Mouse (Mus musculus): ENCODE results near the gene Cdyl2. TPM values are rescaled to one million over a fixed set of nuclear protein-coding genes. Genes with fewer than 3 reads are reported as not detected.
A peak's percentile ranks its signal among the peaks of the same experiment; 100 is the strongest.

The Cdyl2 gene
- polyA plus RNA-seq, 1 experiment from 2014 or later, result 9.1 TPM

DNA sequence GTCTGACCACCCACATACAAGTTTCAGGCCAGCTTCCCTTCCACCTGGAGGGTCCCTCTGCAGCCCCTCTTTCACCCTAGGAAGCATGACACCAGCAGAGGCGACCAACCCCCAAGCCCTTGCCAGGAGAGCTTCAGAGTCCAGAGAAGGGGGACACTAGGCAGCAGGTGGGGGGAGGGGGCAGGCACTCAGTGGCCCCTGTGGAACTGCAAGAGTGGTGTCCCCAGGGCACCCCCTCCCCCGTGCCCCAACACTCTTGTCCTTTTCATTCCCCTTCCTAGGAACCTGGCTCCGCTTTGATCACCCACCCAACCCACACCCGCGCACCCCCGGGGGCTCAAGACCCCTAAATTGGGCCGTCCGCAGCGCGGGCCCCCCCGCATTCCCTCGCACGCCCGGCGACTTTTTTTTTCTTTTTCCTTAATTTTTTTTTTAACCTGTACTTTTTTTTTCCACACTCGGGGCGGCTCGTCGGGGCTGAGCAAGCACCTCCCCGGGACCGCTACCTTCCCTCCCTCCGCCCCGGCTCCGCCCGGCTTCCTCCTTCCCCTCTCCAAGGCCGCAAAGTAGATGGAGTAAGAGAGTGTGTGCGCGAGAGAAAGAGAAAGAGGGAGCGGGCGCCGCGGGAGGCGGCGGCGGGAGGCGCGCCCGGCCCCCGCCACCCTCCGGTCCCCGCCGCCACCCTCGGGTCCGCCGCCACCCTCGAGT, 661 bp downstream of the Cdyl2 start:
- WGBS, result under 1% methylated on average over 31 of the region's 46 CpGs
- 0 out of 2 replicates have a peak, but pooled peaks cover 5% of the 10 kb centered on the region for H3K27me3 ChIP-seq (replicated peaks)
- H3K4me1 ChIP-seq, result peaks cover 12% of the 10 kb centered on the region; the same call in 1 of the 2 replicates
- peak overlapping the region; percentile 83 for H3K9ac ChIP-seq
- peaks cover 7% of the 10 kb centered on the region for H3K9me3 ChIP-seq
- peak overlapping the region; percentile 68; the same call in 1 of the 2 replicates for H3K27ac ChIP-seq
- peak overlapping the region; percentile 80 for H3K4me2 ChIP-seq (replicated peaks)
- H3K4me3 ChIP-seq, result peak overlapping the region; percentile 79
- ATAC-seq (ENCODE audit: low FRiP score, low read depth), result peak; percentile 75
- peaks cover 5% of the 10 kb centered on the region; the same call in 1 of the 2 replicates for H3K36me3 ChIP-seq

DNA sequence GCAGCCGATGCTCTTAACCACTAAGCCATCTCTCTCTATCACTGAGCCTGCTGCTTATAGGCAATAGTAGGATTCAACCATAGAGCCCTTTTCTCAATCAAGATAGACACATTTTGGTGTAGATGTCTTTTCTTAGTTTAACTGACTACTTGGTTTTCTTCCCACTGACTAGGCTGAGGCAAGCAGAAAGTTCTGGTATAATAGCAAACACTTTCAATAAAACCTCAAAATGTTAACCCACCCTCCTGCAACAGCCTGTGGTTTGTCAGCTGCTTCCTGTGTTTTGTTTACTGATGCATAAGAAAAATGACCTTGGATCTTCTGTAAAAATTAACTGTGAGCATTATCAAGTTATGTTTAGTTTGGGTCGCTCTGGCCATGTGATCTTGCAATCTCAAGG, 11.3 kb downstream of the Cdyl2 start:
- no peak for ATAC-seq (ENCODE audit: low FRiP score, low read depth)
- Histone ChIP-seq H3K27ac (no peak overlapping the region), H3K9me3 (peaks cover 22% of the 10 kb centered on the region), H3K4me3 (no peak overlapping the region), H3K27me3 (replicated peaks) (no peaks in the 10 kb centered on the region), H3K9ac (no peak overlapping the region), H3K36me3 (no peaks in the 10 kb centered on the region), H3K4me1 (no peaks in the 10 kb centered on the region), H3K4me2 (replicated peaks) (no peak overlapping the region)
- 91% methylated on average over 2 of the region's 2 CpGs for WGBS

DNA sequence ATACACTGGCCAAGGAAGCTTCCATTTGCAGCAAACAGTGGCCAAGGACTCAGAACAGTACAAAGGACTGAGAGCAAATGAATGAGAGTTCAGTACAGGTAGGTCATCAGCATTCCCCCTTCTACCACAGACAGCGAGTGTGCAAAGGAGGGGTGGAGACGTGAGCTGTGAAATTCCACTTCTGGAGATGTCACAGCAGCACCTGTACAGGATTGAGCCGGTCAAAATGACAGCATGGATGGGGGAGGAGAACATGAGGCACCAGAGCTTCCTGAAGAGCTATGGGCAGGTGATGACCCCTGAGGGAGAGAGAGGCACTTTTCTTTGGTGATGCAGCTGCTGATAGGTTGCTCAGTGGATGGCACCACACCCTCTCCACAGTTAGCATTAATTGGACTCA, 25.3 kb downstream of the Cdyl2 start:
- Histone ChIP-seq H3K27me3 (replicated peaks) (no peaks in the 10 kb centered on the region), H3K4me1 (no peaks in the 10 kb centered on the region), H3K27ac (no peak overlapping the region), H3K36me3 (no peaks in the 10 kb centered on the region), H3K9ac (no peak overlapping the region), H3K4me3 (no peak overlapping the region), H3K9me3 (peaks cover 10% of the 10 kb centered on the region; the same call in 1 of the 2 replicates), H3K4me2 (replicated peaks) (no peak overlapping the region)
- no peak for ATAC-seq (ENCODE audit: low FRiP score, low read depth)
- WGBS, result 82% methylated on average over 3 of the region's 3 CpGs

DNA sequence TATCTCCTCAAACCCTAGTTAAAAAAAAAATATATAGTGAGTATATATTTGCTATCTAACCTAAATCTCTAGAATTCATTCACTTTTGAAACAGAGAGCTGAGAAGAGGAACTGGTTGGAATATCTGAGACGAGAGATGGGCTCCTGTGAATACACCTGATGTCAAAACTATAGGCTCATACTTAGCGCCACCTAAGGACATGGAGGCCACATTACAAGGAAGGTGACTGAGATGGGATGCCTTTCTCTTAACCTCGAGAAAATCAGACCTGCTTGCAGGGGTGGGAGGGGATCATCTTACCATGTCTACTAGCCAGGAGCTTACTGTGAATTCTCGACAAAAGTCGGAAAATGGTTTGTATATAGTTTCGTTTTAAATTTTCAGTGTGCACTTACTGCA, 30.3 kb downstream of the Cdyl2 start:
- Histone ChIP-seq H3K27ac (no peak overlapping the region), H3K4me3 (no peak overlapping the region), H3K9me3 (peaks cover 18% of the 10 kb centered on the region; the same call in 1 of the 2 replicates), H3K4me2 (replicated peaks) (no peak overlapping the region), H3K27me3 (replicated peaks) (no peaks in the 10 kb centered on the region), H3K4me1 (no peaks in the 10 kb centered on the region), H3K36me3 (no peaks in the 10 kb centered on the region), H3K9ac (no peak overlapping the region)
- WGBS, result 84% methylated on average over 6 of the region's 6 CpGs
- no peak for ATAC-seq (ENCODE audit: low FRiP score, low read depth)

DNA sequence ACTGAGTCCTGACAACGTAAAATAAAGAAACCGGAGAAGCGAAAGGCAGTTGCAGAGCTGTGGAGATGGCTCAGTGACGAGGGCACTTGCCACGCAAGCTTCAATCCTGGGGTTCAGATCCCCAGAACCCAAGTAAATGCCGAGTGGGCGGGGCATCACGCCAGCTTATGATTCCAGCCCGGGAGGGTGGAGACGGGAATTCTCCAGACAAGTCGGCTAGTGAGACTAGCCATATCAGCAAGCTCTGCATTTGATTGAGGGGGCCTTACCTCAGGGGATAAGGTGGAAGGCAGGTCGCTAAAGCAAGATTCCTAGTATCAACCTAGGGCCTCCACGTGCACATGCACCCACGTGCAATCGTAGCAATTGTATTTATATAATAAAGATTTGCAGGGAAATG, 39.9 kb downstream of the Cdyl2 start:
- Histone ChIP-seq H3K4me3 (no peak overlapping the region), H3K9me3 (no peaks in the 10 kb centered on the region), H3K4me2 (replicated peaks) (no peak overlapping the region), H3K27me3 (replicated peaks) (no peaks in the 10 kb centered on the region), H3K27ac (no peak overlapping the region), H3K36me3 (no peaks in the 10 kb centered on the region), H3K4me1 (no peaks in the 10 kb centered on the region), H3K9ac (no peak overlapping the region)
- 85% methylated on average over 15 of the region's 15 CpGs for WGBS
- ATAC-seq (ENCODE audit: low FRiP score, low read depth), result no peak

DNA sequence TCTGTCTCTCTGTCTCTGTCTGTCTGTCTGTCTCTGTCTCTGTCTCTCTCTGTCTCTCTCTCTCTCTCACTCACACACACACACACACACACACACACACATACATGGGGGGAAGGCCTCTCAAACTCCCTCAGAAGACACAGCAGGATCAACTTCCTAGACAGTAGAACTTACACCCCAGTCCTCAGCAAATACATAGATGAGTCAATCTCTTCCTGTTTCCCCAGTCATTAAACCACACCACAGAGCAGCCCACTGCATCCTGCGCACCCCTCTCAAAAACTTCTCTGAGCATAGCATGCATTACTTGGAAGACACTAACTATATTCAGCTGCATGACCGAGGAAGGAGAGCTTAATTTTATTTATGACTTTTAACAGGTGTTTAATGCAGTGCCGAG, 43.0 kb downstream of the Cdyl2 start:
- H3K4me2 ChIP-seq (replicated peaks), result no peak overlapping the region
- no peaks in the 10 kb centered on the region for H3K27me3 ChIP-seq (replicated peaks)
- no peak for ATAC-seq (ENCODE audit: low FRiP score, low read depth)
- no peak overlapping the region for H3K27ac ChIP-seq
- H3K9ac ChIP-seq, result no peak overlapping the region
- H3K36me3 ChIP-seq, result no peaks in the 10 kb centered on the region
- WGBS, result 80% methylated on average over 3 of the region's 3 CpGs
- H3K4me3 ChIP-seq, result no peak overlapping the region
- no peaks in the 10 kb centered on the region for H3K9me3 ChIP-seq
- H3K4me1 ChIP-seq, result no peaks in the 10 kb centered on the region

DNA sequence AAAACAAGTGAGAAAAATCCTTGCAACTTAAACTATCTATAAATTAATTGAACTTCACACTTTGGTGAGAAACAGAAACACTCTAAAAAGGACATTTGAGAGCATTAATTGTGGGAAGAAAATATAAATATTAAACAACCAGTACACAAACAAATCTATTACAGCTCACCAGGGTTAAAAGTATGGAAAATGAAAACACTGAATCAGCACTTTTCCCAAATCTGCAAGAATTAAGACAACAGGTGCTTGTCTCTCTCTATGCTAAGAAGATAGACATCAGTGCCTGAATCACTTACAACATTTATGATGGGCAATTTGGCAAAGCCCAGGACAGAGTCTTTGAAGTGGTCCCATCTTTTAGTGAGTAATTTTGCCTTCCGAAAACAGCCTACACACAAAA, 56.6 kb downstream of the Cdyl2 start:
- Histone ChIP-seq H3K4me3 (no peak overlapping the region), H3K36me3 (no peaks in the 10 kb centered on the region), H3K9me3 (no peaks in the 10 kb centered on the region), H3K27me3 (replicated peaks) (no peaks in the 10 kb centered on the region), H3K9ac (no peak overlapping the region), H3K4me1 (no peaks in the 10 kb centered on the region), H3K4me2 (replicated peaks) (no peak overlapping the region), H3K27ac (no peak overlapping the region)
- ATAC-seq (ENCODE audit: low FRiP score, low read depth), result no peak
- 67% methylated on average over 1 of the region's 1 CpGs for WGBS

DNA sequence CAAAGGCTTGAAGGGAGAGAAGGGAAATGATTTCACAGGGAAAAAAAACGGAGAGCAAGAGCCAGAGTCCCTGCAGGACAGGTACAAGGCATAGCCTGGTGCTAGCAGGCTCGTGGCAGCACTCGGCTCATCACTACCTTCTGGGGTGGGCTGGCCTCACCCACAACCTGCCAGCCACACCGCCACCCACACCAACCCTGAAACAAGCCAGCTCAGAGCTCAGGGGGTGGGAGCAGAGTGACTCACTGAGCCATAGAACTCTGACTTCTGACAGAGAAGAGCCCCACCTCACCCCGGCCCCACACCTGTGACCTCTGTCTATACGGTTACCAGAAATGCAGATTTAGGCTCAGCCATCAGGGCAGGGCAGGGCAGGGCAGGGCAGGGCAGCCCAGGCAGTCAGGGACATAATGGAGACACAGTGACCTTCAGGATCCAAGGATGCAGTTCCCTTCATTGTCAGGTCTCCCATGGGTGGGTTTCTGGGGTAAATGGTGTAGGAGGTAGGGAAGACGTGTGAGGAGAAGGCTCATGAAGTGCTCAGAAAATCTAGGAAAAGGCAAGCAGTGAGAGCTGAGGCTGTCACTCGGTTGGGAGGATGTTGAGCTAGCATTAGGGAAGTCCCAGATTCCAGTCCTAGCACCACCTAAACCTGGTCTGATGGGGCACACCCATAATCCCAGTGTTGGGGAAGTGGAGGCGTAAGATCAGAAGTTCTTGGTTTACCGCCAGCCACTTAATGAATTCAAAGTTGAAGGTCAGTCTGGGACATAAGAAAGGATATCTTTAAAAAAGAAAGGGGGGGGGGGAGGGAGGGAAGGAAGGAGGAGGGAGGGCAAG, 58.6 kb downstream of the Cdyl2 start:
- H3K9me3 ChIP-seq, result no peaks in the 10 kb centered on the region
- no peak overlapping the region for H3K4me2 ChIP-seq (replicated peaks)
- H3K4me1 ChIP-seq, result no peaks in the 10 kb centered on the region
- no peaks in the 10 kb centered on the region for H3K36me3 ChIP-seq
- H3K27ac ChIP-seq, result no peak overlapping the region
- H3K4me3 ChIP-seq, result no peak overlapping the region
- H3K9ac ChIP-seq, result no peak overlapping the region
- H3K27me3 ChIP-seq (replicated peaks), result no peaks in the 10 kb centered on the region
- WGBS, result 80% methylated on average over 10 of the region's 10 CpGs
- no peak for ATAC-seq (ENCODE audit: low FRiP score, low read depth)

DNA sequence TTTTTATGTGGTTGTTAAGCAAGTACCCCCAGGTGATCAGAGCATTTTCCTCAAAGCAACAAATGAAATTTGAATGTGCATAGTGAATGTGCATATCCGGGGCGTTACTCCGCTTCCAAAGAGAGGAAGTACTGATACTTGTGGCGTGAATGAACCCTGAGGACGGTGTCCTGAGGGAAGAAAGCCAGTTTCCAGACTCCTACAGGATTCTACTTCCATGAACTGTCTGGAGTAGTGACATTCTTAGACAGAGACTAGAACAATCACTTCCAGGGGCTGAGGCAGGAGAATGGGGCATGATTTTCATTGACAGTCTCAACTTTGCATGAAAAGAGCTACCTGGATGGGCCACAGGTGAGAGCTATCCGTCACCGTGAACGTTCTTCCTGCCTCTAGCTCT, 59.3 kb downstream of the Cdyl2 start:
- ATAC-seq (ENCODE audit: low FRiP score, low read depth), result no peak
- Histone ChIP-seq H3K4me1 (no peaks in the 10 kb centered on the region), H3K4me2 (replicated peaks) (no peak overlapping the region), H3K9ac (no peak overlapping the region), H3K4me3 (no peak overlapping the region), H3K36me3 (no peaks in the 10 kb centered on the region), H3K27ac (no peak overlapping the region), H3K9me3 (no peaks in the 10 kb centered on the region; the same call in 1 of the 2 replicates), H3K27me3 (replicated peaks) (no peaks in the 10 kb centered on the region)
- WGBS, result 88% methylated on average over 8 of the region's 8 CpGs

DNA sequence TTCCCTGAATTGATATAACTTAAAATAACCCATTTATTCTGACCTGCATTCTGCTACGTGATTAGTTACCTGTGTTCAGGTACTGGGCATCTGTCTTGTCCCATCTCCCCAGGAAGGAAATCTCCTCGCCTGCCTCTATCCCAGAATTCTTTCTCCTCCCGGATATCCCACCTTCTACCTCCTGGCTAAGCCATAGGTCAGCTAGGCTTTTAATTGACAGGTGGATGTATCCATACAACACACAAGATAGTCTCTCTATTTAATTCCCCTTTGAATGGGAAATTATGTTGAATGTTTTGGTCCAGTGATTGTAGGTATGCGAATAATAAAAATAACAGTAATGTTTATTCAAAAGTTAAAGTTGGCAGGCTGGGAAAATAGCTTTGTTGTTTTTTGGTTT, 59.7 kb downstream of the Cdyl2 start:
- H3K4me3 ChIP-seq, result no peak overlapping the region
- no peaks in the 10 kb centered on the region for H3K36me3 ChIP-seq
- no peaks in the 10 kb centered on the region; the same call in 1 of the 2 replicates for H3K9me3 ChIP-seq
- no peak overlapping the region for H3K4me2 ChIP-seq (replicated peaks)
- ATAC-seq (ENCODE audit: low FRiP score, low read depth), result no peak
- H3K27me3 ChIP-seq (replicated peaks), result no peaks in the 10 kb centered on the region
- H3K27ac ChIP-seq, result no peak overlapping the region
- H3K4me1 ChIP-seq, result no peaks in the 10 kb centered on the region
- no peak overlapping the region for H3K9ac ChIP-seq
- 92% methylated on average over 4 of the region's 4 CpGs for WGBS

DNA sequence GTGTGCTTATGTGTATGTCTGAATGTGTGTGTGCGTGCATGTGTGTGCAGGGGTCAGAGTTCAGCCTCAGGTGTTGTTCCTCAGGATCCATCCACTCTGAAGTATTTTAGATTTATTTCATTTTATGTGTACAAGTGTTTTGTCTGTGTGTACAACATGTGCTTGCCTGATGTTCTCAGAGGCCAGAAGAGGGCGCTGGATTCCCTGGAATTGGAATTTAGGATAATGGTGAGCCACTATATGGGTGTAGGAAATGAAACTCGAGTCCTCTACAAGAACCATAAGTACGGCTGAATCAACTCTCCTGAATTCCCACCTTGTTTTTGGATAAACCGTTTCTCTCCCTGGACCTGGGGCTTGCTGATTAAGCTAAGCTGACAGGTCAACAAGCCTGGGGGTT, 61.2 kb downstream of the Cdyl2 start:
- ATAC-seq (ENCODE audit: low FRiP score, low read depth), result no peak
- no peak overlapping the region for H3K9ac ChIP-seq
- 67% methylated on average over 5 of the region's 5 CpGs for WGBS
- H3K4me3 ChIP-seq, result no peak overlapping the region
- H3K4me2 ChIP-seq (replicated peaks), result no peak overlapping the region
- no peaks in the 10 kb centered on the region for H3K36me3 ChIP-seq
- no peaks in the 10 kb centered on the region; the same call in 1 of the 2 replicates for H3K9me3 ChIP-seq
- no peaks in the 10 kb centered on the region for H3K4me1 ChIP-seq
- no peak overlapping the region for H3K27ac ChIP-seq
- H3K27me3 ChIP-seq (replicated peaks), result no peaks in the 10 kb centered on the region

DNA sequence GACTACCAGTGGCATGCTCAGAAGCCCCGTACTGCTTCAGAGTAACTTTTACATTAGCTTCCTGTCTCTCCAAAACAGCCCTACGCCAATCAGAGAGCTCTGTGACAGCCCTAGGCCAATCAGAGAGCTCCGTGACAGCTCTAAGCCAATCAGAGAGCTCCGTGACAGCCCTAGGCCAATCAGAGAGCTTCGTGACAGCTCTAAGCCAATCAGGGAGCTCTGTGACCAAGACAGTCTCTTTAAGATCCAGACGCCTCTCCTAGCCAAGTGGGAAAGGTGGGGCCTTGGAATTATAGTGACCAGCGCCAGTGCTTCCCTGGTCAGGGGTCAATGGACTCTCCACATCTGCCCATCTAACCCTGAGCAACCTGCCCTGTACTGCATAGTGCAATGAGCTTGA, 62.2 kb downstream of the Cdyl2 start:
- ATAC-seq (ENCODE audit: low FRiP score, low read depth), result no peak
- 89% methylated on average over 7 of the region's 7 CpGs for WGBS
- H3K36me3 ChIP-seq, result no peaks in the 10 kb centered on the region
- no peaks in the 10 kb centered on the region for H3K27me3 ChIP-seq (replicated peaks)
- H3K9ac ChIP-seq, result no peak overlapping the region
- no peak overlapping the region for H3K27ac ChIP-seq
- no peaks in the 10 kb centered on the region; the same call in 1 of the 2 replicates for H3K9me3 ChIP-seq
- H3K4me3 ChIP-seq, result no peak overlapping the region
- H3K4me1 ChIP-seq, result no peaks in the 10 kb centered on the region
- H3K4me2 ChIP-seq (replicated peaks), result no peak overlapping the region

Data from neural tube, embryonic 12.5 days (tissue).